ENCODE assay signal across 8 mouse cellular contexts in genomic region chr9:113932501-113932900, GRCm38 (mm10). TPM values are rescaled to one million over a fixed set of nuclear protein-coding genes. Genes with fewer than 3 reads are reported as not detected.
DNase-seq lines count a peak whose midpoint lies in the region; ATAC-seq and TF ChIP-seq lines count a peak whose summit lies in the region.

No protein-coding gene starts in this region.

- no peak for TF ChIP-seq CTCF in E14TG2a.4 (conservative IDR thresholded peaks at IDR 0.05; ENCODE audit: low read length)

- peak; percentile 16 for DNase-seq in embryo, embryonic 11 days
- no peak for DNase-seq in embryo, embryonic 10.5 days (ENCODE audit: low spot score)
- DNase-seq in forebrain, embryonic 14.5 days (ENCODE audit: low spot score) = no peak
- peak; percentile 26 for DNase-seq in kidney, adult 9 months
- DNase-seq in cerebellum, postnatal 4 days (ENCODE audit: low spot score in 2 of 2) = no peak

- no peaks in the 10 kb centered on the region for H3K9me3 ChIP-seq in E14TG2a.4 (ENCODE audit: low read length)
- no peaks in the 10 kb centered on the region for H3K9me3 ChIP-seq in forebrain, embryonic 14.5 days (replicated peaks; ENCODE audit: control insufficient read depth, low read length)
- no peaks in the 10 kb centered on the region for H3K9me3 ChIP-seq in midbrain, embryonic 15.5 days

- peak overlapping the region; percentile 91 for H3K4me2 ChIP-seq in forebrain, embryonic 14.5 days (ENCODE audit: low read length)
- peak overlapping the region; percentile 91 for H3K4me2 ChIP-seq in midbrain, embryonic 15.5 days

- ATAC-seq in forebrain, embryonic 14.5 days = no peak
- ATAC-seq in midbrain, embryonic 15.5 days (replicated peaks) = no peak
- no peak for ATAC-seq in granulocyte monocyte progenitor cell, adult 5-6 weeks (replicated peaks; ENCODE audit: poor library complexity, severe bottlenecking)

- H3K27ac ChIP-seq in forebrain, embryonic 14.5 days (ENCODE audit: low read depth, low read length) = no peak overlapping the region
- H3K27ac ChIP-seq in midbrain, embryonic 15.5 days = no peak overlapping the region

- 0 out of 2 replicates have a peak, but pooled peaks cover 1% of the 10 kb centered on the region for H3K27me3 ChIP-seq in E14TG2a.4 (ENCODE audit: insufficient read depth, low read length)
- no peaks in the 10 kb centered on the region for H3K27me3 ChIP-seq in forebrain, embryonic 14.5 days (replicated peaks; ENCODE audit: control insufficient read depth, insufficient read depth, low read length)
- no peaks in the 10 kb centered on the region for H3K27me3 ChIP-seq in midbrain, embryonic 15.5 days (replicated peaks)

- 29% methylated on average over 11 of the region's 11 CpGs for WGBS in forebrain, embryonic 14.5 days
- 25% methylated on average over 11 of the region's 11 CpGs for WGBS in midbrain, embryonic 15.5 days

- H3K4me3 ChIP-seq in E14TG2a.4 (replicated peaks; ENCODE audit: low read length) = peak overlapping the region; percentile 93
- peak overlapping the region; percentile 94 for H3K4me3 ChIP-seq in forebrain, embryonic 14.5 days (ENCODE audit: low read depth, low read length)
- H3K4me3 ChIP-seq in midbrain, embryonic 15.5 days = peak overlapping the region; percentile 78

- peak overlapping the region; percentile 93 for H3K9ac ChIP-seq in forebrain, embryonic 14.5 days (ENCODE audit: low read length)
- peak overlapping the region; percentile 82; the same call in 1 of the 2 replicates for H3K9ac ChIP-seq in midbrain, embryonic 15.5 days

- peaks cover 61% of the 10 kb centered on the region for H3K4me1 ChIP-seq in E14TG2a.4 (replicated peaks; ENCODE audit: low read depth, low read length)
- H3K4me1 ChIP-seq in forebrain, embryonic 14.5 days (ENCODE audit: control insufficient read depth, insufficient read depth, low read length) = peaks cover 15% of the 10 kb centered on the region
- peaks cover 31% of the 10 kb centered on the region for H3K4me1 ChIP-seq in midbrain, embryonic 15.5 days

- peaks cover 9% of the 10 kb centered on the region; the same call in 1 of the 2 replicates for H3K36me3 ChIP-seq in E14TG2a.4 (ENCODE audit: insufficient read depth, low read length)
- H3K36me3 ChIP-seq in forebrain, embryonic 14.5 days (ENCODE audit: control insufficient read depth, insufficient read depth, low read length) = no peaks in the 10 kb centered on the region
- H3K36me3 ChIP-seq in midbrain, embryonic 15.5 days (replicated peaks) = no peaks in the 10 kb centered on the region

RNA-seq across cellular contexts. Expression of gene Ubp1, which starts 1.8 kb away (rescaled TPM):
- 30.5 and 30.7 TPM in 2 replicates for polyA plus RNA-seq in forebrain, embryonic 14.5 days (2014; fragmentation: Nextera tagmentation; extraction: Ambion mirVana)
- 33.1 and 34.2 TPM in 2 replicates for polyA plus RNA-seq in midbrain, embryonic 15.5 days (2015; fragmentation: Nextera tagmentation; extraction: Ambion mirVana)
- 65.3 and 72.3 TPM in 2 replicates for total RNA-seq in granulocyte monocyte progenitor cell, adult 5-6 weeks (2014; fragmentation: Nextera tagmentation)
- 52.0 and 66.7 TPM in 2 replicates for total RNA-seq in granulocyte monocyte progenitor cell, adult 5-6 weeks (2017)

Comparison
In these comparisons a context has a peak if more than half of its experiments do, and no peak if none do; other contexts are left out.
1. DNase-seq: peak in embryo, embryonic 11 days (single experiment) and kidney, adult 9 months (single experiment); none in embryo, embryonic 10.5 days (single experiment), forebrain, embryonic 14.5 days (single experiment) and cerebellum, postnatal 4 days (0 of 2).
2. Peak in every context shown above with its lines, with median percentiles within 50 percentile points of each other: H3K4me3 ChIP-seq.